Mouse (Mus musculus) erythroblast, embryonic 14.5 days (primary cell): ENCODE data around the gene Specc1.

ENCODE experiments used
- GATA1 ChIP-seq: IDR thresholded peaks from 2 replicates; pipeline ENCODE4 v1.6.1; 2012; ENCODE audit warnings: low read length, inconsistent platforms, mixed read lengths
- TAL1 ChIP-seq: IDR thresholded peaks from 3 replicates; pipeline ENCODE4 v1.6.1; 2012; ENCODE audit warnings: low read length, inconsistent platforms, mixed read lengths

GRCm38 (mm10) chr11:61989647-61990046 is 33.1 kb downstream of the Specc1 start:
- no peak for TF ChIP-seq TAL1
- no peak for TF ChIP-seq GATA1
